Mouse (Mus musculus) megakaryocyte, embryonic 14.5 days (primary cell): ENCODE results near the gene Ndufa5. TPM values are rescaled to one million over a fixed set of nuclear protein-coding genes. Genes with fewer than 3 reads are reported as not detected.

Experiments
- H3K27me3 ChIP-seq: replicated peaks from 2 replicates; pipeline ENCODE3; 2012; ENCODE audit warnings: inconsistent platforms
- H3K36me3 ChIP-seq: replicated peaks from 2 replicates; pipeline ENCODE3; 2012; ENCODE audit warnings: low read length, inconsistent platforms, mixed read lengths
- H3K4me1 ChIP-seq: 2 replicates; pipeline ENCODE4 v1.6.1; 2012; ENCODE audit warnings: inconsistent platforms
- H3K4me3 ChIP-seq: replicated peaks from 2 replicates; pipeline ENCODE3; 2012; ENCODE audit warnings: moderate library complexity, mild to moderate bottlenecking, inconsistent platforms
- H3K9me3 ChIP-seq: 2 replicates; pipeline ENCODE4 v1.6.1; 2012; ENCODE audit warnings: inconsistent platforms
- FLI1 ChIP-seq: IDR thresholded peaks from 2 replicates; pipeline ENCODE4 v1.6.1; 2012; ENCODE audit warnings: low read length, inconsistent platforms, mixed read lengths
- GATA1 ChIP-seq: IDR thresholded peaks from 3 replicates; pipeline ENCODE4 v1.6.1; 2012; ENCODE audit warnings: mixed read lengths, low read length, inconsistent platforms, borderline replicate concordance
- polyA plus RNA-seq: library from polyadenylated mRNA; stranded (reverse); fragments of >175 nt; gene quantifications from 2 replicates; pipeline ENCODE4 v1.2.3, GENCODE M21; 2012; ENCODE audit warnings: low replicate concordance; ENCODE audit not compliant: insufficient read depth

Ndufa5 gene
- polyA plus RNA-seq, 1 experiment: 4.3 TPM

GRCm38 (mm10) chr6:24470135-24470534 lies 57.7 kb downstream of the Ndufa5 start:
- no peak for TF ChIP-seq GATA1
- TF ChIP-seq FLI1: no peak
- no peaks in the 10 kb centered on the region for H3K36me3 ChIP-seq
- H3K4me1 ChIP-seq: no peaks in the 10 kb centered on the region

More at GRCm38 (mm10) chr6:24470135-24470534, 57.7 kb downstream of the Ndufa5 start:
- Histone ChIP-seq H3K9me3 (no peaks in the 10 kb centered on the region; the same call in 1 of the 2 replicates), H3K27me3 (no peaks in the 10 kb centered on the region), H3K4me3 (no peak overlapping the region)

Other genes with a start within 250 kb of the Ndufa5 start
- not detected in 2 replicates for gene Iqub, start 12.9 kb downstream of the Ndufa5 start, polyA plus RNA-seq
- not detected in 2 replicates for gene Asb15, start 131 bp upstream of the Ndufa5 start, polyA plus RNA-seq
- gene Lmod2, start 69.7 kb upstream of the Ndufa5 start, polyA plus RNA-seq: not detected in 2 replicates
- gene Wasl, start 137.0 kb upstream of the Ndufa5 start, polyA plus RNA-seq: 9.5 and 10.5 TPM in 2 replicates
- 0.63 TPM in 1 of 2 replicates, not detected in the other for gene Hyal6, start 205.2 kb upstream of the Ndufa5 start, polyA plus RNA-seq
- not detected in 2 replicates for gene Hyal4, start 220.3 kb upstream of the Ndufa5 start, polyA plus RNA-seq